14 mouse cellular contexts compared by ENCODE assay signal in the genomic region with DNA sequence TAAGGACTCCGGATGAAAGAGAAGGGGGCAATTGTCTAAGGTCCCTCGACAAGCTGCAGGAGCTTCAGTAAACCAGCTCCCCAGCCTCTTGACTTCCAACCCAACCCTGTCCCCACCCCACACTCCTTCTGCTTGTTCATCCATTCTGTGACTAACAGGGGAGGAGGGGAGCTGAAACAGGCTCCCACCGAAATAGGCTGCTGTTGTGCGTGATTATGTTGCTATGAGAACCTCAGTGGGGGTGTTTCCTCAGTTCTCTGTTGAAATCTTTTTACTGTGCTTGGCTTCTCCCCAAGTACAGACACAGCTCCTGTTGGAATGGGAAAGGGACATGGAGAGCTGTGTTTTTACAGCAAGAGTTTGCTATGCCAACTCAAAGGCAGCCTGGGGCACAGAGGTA. TPM values are rescaled to one million over a fixed set of nuclear protein-coding genes. Genes with fewer than 3 reads are reported as not detected.
DNase-seq lines count a peak whose midpoint lies in the region; ATAC-seq lines count a peak whose summit lies in the region.
"Had no signal": no experiment of that assay in that cellular context is flagged by ENCODE, and none has a peak within 500 bp of the region (broad histone marks: within the 10 kb centered on the region; RNA-seq: fewer than 3 reads in every experiment).

No protein-coding gene starts in this region.

- peaks cover 13% of the 10 kb centered on the region; the same call in 1 of the 2 replicates for H3K4me1 ChIP-seq in neural tube, embryonic 14.5 days (ENCODE audit: control insufficient read depth, insufficient read depth, low read length)
- peaks cover 28% of the 10 kb centered on the region for H3K4me1 ChIP-seq in kidney, embryonic 16.5 days (ENCODE audit: insufficient read depth, low read length)

- H3K9me3 ChIP-seq in neural tube, embryonic 14.5 days (ENCODE audit: control insufficient read depth, low read length), result no peaks in the 10 kb centered on the region
- H3K9me3 ChIP-seq in kidney, embryonic 16.5 days (ENCODE audit: low read length), result no peaks in the 10 kb centered on the region
- H3K9me3 ChIP-seq: heart, embryonic 13.5 days; liver, embryonic 12.5 days had no signal

- DNase-seq in R1 (ENCODE audit: low read depth, low spot score), result peak; percentile 28
- DNase-seq in frontal cortex, adult 2 months (ENCODE audit: extremely low spot score in 1 of 2, low spot score in 1 of 2), result peak; percentile 77 to 87
- peak; percentile 24 to 80 for DNase-seq in left cerebral cortex, adult 8-10 months (ENCODE audit: low spot score in 2 of 2)
- no peak for DNase-seq in embryo, embryonic 10 days (ENCODE audit: low spot score)
- no peak for DNase-seq in gastrocnemius, postnatal 4 days (ENCODE audit: low spot score in 2 of 2)
- no peak for DNase-seq in urinary bladder, postnatal 10 days (ENCODE audit: low spot score)
- DNase-seq: adrenal gland, postnatal 10 days; cerebellum, postnatal 14 days; kidney, adult 11 months had no signal

- no peak overlapping the region for H3K9ac ChIP-seq in neural tube, embryonic 14.5 days (replicated peaks; ENCODE audit: low read depth, low read length)
- H3K9ac ChIP-seq in kidney, embryonic 16.5 days (replicated peaks; ENCODE audit: low read length), result no peak overlapping the region
- H3K9ac ChIP-seq: heart, embryonic 13.5 days; liver, embryonic 12.5 days had no signal

- no peaks in the 10 kb centered on the region for H3K36me3 ChIP-seq in neural tube, embryonic 14.5 days (ENCODE audit: control insufficient read depth, insufficient read depth, low read length)
- no peaks in the 10 kb centered on the region for H3K36me3 ChIP-seq in kidney, embryonic 16.5 days (ENCODE audit: insufficient read depth, low read length)
- H3K36me3 ChIP-seq: heart, embryonic 13.5 days; liver, embryonic 12.5 days had no signal

- H3K27me3 ChIP-seq in neural tube, embryonic 14.5 days (ENCODE audit: control insufficient read depth, insufficient read depth, low read length), result peaks cover 2% of the 10 kb centered on the region; the same call in 1 of the 2 replicates
- H3K27me3 ChIP-seq in kidney, embryonic 16.5 days (ENCODE audit: insufficient read depth, low read length), result peaks cover 66% of the 10 kb centered on the region

- H3K4me3 ChIP-seq in neural tube, embryonic 14.5 days (ENCODE audit: low read depth, low read length), result no peak overlapping the region
- no peak overlapping the region for H3K4me3 ChIP-seq in kidney, embryonic 16.5 days (ENCODE audit: low read length)
- H3K4me3 ChIP-seq: heart, embryonic 13.5 days; liver, embryonic 12.5 days had no signal

- no peak for ATAC-seq in neural tube, embryonic 14.5 days (ENCODE audit: low read depth)
- ATAC-seq in kidney, embryonic 16.5 days (ENCODE audit: low FRiP score, low TSS enrichment), result no peak
- ATAC-seq: liver, embryonic 12.5 days had no signal

- WGBS in neural tube, embryonic 14.5 days, result 27% methylated on average over 4 of the region's 4 CpGs
- WGBS in kidney, embryonic 16.5 days, result 39% methylated on average over 4 of the region's 4 CpGs

- H3K4me2 ChIP-seq in neural tube, embryonic 14.5 days (ENCODE audit: low read depth, low read length), result peak overlapping the region; percentile 81; the same call in 1 of the 2 replicates
- no peak overlapping the region for H3K4me2 ChIP-seq in kidney, embryonic 16.5 days (replicated peaks; ENCODE audit: low read depth, low read length)
- H3K4me2 ChIP-seq: heart, embryonic 13.5 days; liver, embryonic 12.5 days had no signal

- H3K27ac ChIP-seq in neural tube, embryonic 14.5 days (ENCODE audit: low read depth, low read length), result no peak overlapping the region
- no peak overlapping the region for H3K27ac ChIP-seq in kidney, embryonic 16.5 days (ENCODE audit: low read length)
- H3K27ac ChIP-seq: heart, embryonic 13.5 days; liver, embryonic 12.5 days had no signal

RNA-seq across cellular contexts. Expression of a gene that starts 1.5 kb away (rescaled TPM):
- 55.1 and 55.9 TPM in 2 replicates for polyA plus RNA-seq in frontal cortex, adult 2 months (2012; rRNA removed)
- 10 to 100 TPM; 75.8 to 85.0 (median 76.6) TPM for total RNA-seq in left cerebral cortex, adult 8-10 months (2022)
- polyA plus RNA-seq in neural tube, embryonic 14.5 days (2014; fragmentation: Nextera tagmentation; extraction: Ambion mirVana), result 43.6 and 45.9 TPM in 2 replicates
- polyA plus RNA-seq in kidney, embryonic 16.5 days (2015; fragmentation: Nextera tagmentation; extraction: Ambion mirVana), result 0.10 TPM in 1 of 2 replicates, not detected in the other
- under 1 TPM; 0.16 to 0.17 TPM for total RNA-seq in gastrocnemius, postnatal 4 days (2021)
- total RNA-seq: megakaryocyte-erythroid progenitor cell, adult 5-6 weeks had no signal
- polyA plus RNA-seq: liver, embryonic 12.5 days had no signal

Comparison
In these comparisons a context has a peak if more than half of its experiments do, and no peak if none do; other contexts are left out.
1. DNase-seq: peak in R1 (single experiment), frontal cortex, adult 2 months (2 of 2) and left cerebral cortex, adult 8-10 months (2 of 2); none in embryo, embryonic 10 days (single experiment), gastrocnemius, postnatal 4 days (0 of 2) and urinary bladder, postnatal 10 days (single experiment).
2. RNA of a gene that starts 1.5 kb away (polyA plus RNA-seq): 55.1 to 55.9 TPM in frontal cortex, adult 2 months and 43.6 to 45.9 TPM in neural tube, embryonic 14.5 days; 0.10 TPM in kidney, embryonic 16.5 days; every median in the first group is over 10 times any median in the second.